Mouse (Mus musculus) liver, embryonic 11.5 days (tissue): ENCODE measurements at regions not wholly inside any gene's neighbourhood (a gene's known extent, or its start where the extent isn't known, plus 50 kb on each side); places are given as distances from the start of the nearest gene placed in this dataset.

Experiments used
- ATAC-seq: fragments of 200-750 bp; cut with Nextera tagmentation; replicated peaks from 2 replicates; pipeline ENCODE4 v1.8.0; 2017; ENCODE audit warnings: moderate number of reproducible peaks, mild to moderate bottlenecking, moderate TSS enrichment, moderate library complexity; ENCODE audit not compliant: low FRiP score
- DNase-seq: peaks from one replicate; pipeline ENCODE4 v3.0.0-alpha.2; 2017; ENCODE audit warnings: low spot score
- H3K27ac ChIP-seq: fragments of 300-500 bp; sonication (generic); 2 replicates; pipeline ENCODE4 v1.5.1; 2014; ENCODE audit warnings: mild to moderate bottlenecking, low read depth, low read length, control low read depth
- H3K27me3 ChIP-seq: fragments of 300-500 bp; sonication (generic); replicated peaks from 2 replicates; pipeline ENCODE4 v1.6.1; 2014; ENCODE audit warnings: low read length, mixed read lengths; ENCODE audit not compliant: control insufficient read depth, insufficient read depth
- H3K36me3 ChIP-seq: fragments of 300-500 bp; sonication (generic); 2 replicates; pipeline ENCODE4 v1.6.1; 2014; ENCODE audit warnings: mild to moderate bottlenecking, low read length, moderate library complexity, mixed read lengths; ENCODE audit not compliant: control insufficient read depth, insufficient read depth
- H3K4me1 ChIP-seq: fragments of 300-500 bp; sonication (generic); replicated peaks from 2 replicates; pipeline ENCODE4 v1.6.1; 2014; ENCODE audit warnings: low read length, mixed read lengths; ENCODE audit not compliant: control insufficient read depth, insufficient read depth
- H3K4me2 ChIP-seq: fragments of 300-500 bp; sonication (generic); 2 replicates; pipeline ENCODE4 v1.6.1; 2014; ENCODE audit warnings: mild to moderate bottlenecking, control low read depth, moderate library complexity
- H3K4me3 ChIP-seq: fragments of 300-500 bp; sonication (generic); 2 replicates; pipeline ENCODE4 v1.5.1; 2014; ENCODE audit warnings: low read depth, low read length, control low read depth
- H3K9ac ChIP-seq: fragments of 300-500 bp; sonication (generic); 2 replicates; pipeline ENCODE4 v1.6.1; 2014; ENCODE audit warnings: low read depth, low read length, control low read depth
- H3K9me3 ChIP-seq: fragments of 300-500 bp; sonication (generic); 2 replicates; pipeline ENCODE4 v1.6.1; 2016; ENCODE audit warnings: low read length, inconsistent platforms, mixed read lengths; ENCODE audit not compliant: control insufficient read depth
- WGBS: fragments of 180-500 bp; shearing (Covaris S2); extraction: QIAGEN DNeasy Blood & Tissue Kit; methylation state at CpG from one replicate; pipeline ENCODE4 v1.1.7; 2014; 5-methylcytosine and 5-hydroxymethylcytosine counted together

DNA sequence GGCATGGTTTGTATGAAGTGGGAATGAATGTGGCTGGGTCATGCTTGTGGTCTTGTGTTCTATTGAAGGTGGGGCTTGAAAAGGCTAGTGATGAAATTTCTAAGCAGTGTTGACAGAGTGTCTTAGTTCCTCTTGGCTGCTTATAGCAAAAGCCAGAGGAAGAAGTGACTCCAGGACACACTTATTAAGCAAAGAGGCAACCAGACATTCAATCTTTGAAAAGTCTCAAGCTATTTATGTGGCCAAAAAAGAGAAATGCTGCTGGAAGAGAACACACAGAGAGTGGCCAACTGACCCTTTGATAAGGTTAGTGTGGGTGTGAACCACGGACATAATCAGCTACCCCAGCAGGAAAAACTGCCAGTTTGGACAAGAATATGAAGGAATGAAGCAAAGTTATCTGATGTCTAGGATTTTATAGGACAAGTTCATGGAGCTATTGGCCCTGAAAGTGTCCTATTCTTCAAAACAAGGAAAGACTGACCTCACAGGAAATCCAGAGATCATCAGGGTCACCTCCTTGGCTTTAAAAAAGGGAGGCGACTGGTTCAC, 104.4 kb upstream of the Nxt1 start:
- whole genome bisulfite sequencing: 40% methylated on average over 2 of the region's 2 CpGs

DNA sequence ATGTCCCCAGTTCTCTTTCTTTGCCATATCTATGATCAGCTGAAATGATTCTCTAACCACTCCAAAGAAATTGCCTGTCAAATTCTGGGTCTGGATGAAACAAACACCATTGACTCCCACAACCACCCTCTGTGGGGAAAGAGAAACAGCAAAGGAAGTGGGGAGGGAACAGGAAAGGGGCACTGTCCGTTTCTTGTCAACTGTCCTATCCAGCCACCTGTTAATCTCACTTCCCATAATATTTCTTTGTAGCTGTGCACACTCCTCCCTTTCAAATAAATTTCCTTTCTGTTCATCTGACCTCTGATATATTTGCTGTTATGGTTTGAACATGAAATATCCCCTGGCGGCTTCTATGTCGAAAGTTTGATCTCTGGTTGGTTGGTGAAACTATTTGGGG, 109.0 kb upstream of the Nxt1 start:
- H3K27me3 ChIP-seq: no peaks in the 10 kb centered on the region
- H3K9ac ChIP-seq: no peak overlapping the region
- H3K4me1 ChIP-seq: no peaks in the 10 kb centered on the region
- 40% methylated on average over 3 of the region's 3 CpGs for WGBS
- no peak overlapping the region for H3K4me3 ChIP-seq
- no peak overlapping the region for H3K27ac ChIP-seq
- H3K9me3 ChIP-seq: no peaks in the 10 kb centered on the region
- no peak for ATAC-seq
- no peaks in the 10 kb centered on the region for H3K36me3 ChIP-seq
- no peak overlapping the region for H3K4me2 ChIP-seq
- no peak for DNase-seq

More for the DNA sequence above, 104.4 kb upstream of the Nxt1 start:
- DNase-seq: no peak
- no peaks in the 10 kb centered on the region for H3K4me1 ChIP-seq
- no peak overlapping the region for H3K27ac ChIP-seq
- H3K9ac ChIP-seq: no peak overlapping the region
- no peaks in the 10 kb centered on the region for H3K9me3 ChIP-seq
- no peak overlapping the region for H3K4me3 ChIP-seq
- H3K27me3 ChIP-seq: no peaks in the 10 kb centered on the region
- no peaks in the 10 kb centered on the region for H3K36me3 ChIP-seq
- no peak overlapping the region for H3K4me2 ChIP-seq
- no peak for ATAC-seq

DNA sequence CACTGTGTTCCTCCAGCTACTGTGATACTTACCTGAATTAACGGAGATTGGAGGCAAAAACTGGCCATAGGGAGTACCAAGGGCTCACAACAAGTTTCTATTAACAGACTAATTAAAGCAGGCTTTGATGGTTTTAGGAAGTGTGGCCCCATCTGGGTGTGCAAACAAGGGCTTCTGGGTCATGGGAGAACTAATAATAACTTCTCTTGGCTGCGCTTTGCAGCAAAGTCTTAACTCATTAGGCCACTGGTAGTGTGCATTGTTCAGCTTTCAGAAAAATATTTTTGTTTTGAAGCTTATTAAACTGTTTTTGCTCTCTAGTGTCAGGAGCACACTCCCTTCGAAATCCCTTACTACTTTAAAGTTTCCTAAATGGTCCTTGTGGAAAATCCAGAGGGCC, 110.4 kb upstream of the Nxt1 start:
- Histone ChIP-seq H3K36me3 (no peaks in the 10 kb centered on the region), H3K9ac (no peak overlapping the region), H3K9me3 (no peaks in the 10 kb centered on the region), H3K4me3 (no peak overlapping the region), H3K4me1 (no peaks in the 10 kb centered on the region), H3K27ac (no peak overlapping the region), H3K4me2 (no peak overlapping the region), H3K27me3 (no peaks in the 10 kb centered on the region)
- ATAC-seq (no peak), DNase-seq (no peak)
- WGBS: 72% methylated on average over 3 of the region's 3 CpGs

DNA sequence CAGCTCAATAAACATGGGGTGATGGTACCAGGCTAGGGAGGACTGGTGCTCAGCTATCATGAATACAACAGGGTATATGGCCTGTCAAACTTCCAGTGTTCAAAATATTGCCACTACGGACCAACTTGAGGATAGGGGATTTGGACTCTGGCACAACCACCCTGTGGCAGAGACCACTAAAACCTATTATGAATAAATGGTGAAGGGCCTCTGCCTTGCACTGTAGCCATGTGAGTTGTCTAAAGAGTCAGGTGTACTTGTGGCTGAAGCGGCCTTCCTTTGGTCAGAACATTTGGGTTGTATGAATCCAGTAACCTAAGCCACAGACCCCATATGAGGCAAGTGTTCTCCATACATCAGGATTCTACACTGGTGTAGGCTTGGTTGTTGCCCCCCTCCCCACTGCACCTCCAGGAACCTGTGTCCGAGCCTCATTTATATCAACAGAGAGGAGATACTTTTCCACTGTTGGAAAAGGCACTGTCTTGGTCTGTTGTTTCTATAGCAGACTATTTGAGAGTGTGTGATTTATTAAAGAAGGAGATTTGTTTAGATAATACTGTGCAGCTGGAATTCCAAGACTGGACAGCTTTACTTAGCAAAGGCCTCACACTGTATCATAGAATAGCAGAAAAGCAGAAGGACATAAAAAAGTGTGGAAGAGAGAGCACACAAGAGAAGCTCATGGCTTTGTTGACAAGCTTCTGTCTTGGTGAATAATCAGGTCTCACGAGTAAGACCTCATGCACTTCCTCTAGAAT, 112.2 kb upstream of the Nxt1 start:
- Histone ChIP-seq H3K4me1 (no peaks in the 10 kb centered on the region), H3K4me2 (no peak overlapping the region), H3K27me3 (no peaks in the 10 kb centered on the region), H3K4me3 (no peak overlapping the region), H3K9me3 (no peaks in the 10 kb centered on the region), H3K9ac (no peak overlapping the region), H3K27ac (no peak overlapping the region), H3K36me3 (no peaks in the 10 kb centered on the region)
- WGBS: 74% methylated on average over 4 of the region's 4 CpGs
- ATAC-seq: no peak
- no peak for DNase-seq

DNA sequence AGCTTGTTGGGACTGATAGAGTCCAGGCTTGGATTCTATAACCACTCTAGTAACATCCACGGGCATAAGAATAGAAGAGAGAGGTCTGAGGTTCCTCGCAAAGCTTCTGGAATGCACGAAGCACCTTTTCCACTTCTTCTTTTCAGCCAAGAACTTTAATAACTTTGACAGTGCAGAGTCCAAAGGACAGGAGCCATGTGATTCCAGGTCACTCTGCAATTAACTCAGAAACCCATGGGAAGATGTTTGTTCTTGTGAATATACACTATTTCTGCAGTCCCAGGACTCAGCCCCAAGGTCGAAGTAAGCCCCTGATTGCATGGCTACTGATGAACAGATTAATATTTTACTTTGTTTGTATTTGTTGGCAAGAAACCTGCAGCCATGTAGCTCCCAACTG, 113.0 kb upstream of the Nxt1 start:
- no peaks in the 10 kb centered on the region for H3K4me1 ChIP-seq

DNA sequence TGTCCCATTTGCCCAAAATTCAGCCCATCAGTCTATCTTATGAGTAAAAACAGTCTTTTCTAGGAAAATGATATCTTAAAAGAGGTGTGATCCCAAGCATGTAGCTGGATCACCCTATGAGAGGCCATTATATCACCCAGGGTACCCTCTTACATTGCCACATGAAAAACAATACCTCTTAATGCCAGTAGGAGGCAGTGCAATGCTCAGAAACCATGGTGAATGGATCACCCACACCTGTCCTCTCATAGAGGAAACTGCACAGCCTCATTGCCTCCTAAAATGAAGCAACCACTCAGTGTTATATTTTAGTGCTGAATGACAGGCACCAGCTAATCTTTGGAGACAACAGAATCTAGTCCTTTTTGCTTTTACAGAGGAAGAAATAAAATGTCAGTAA, 114.0 kb upstream of the Nxt1 start:
- no peaks in the 10 kb centered on the region for H3K4me1 ChIP-seq
- no peak overlapping the region for H3K27ac ChIP-seq
- no peaks in the 10 kb centered on the region for H3K27me3 ChIP-seq
- H3K9me3 ChIP-seq: no peaks in the 10 kb centered on the region
- no peak overlapping the region for H3K4me3 ChIP-seq
- no peak overlapping the region for H3K9ac ChIP-seq
- no peaks in the 10 kb centered on the region for H3K36me3 ChIP-seq
- no peak overlapping the region for H3K4me2 ChIP-seq
- DNase-seq (no peak), ATAC-seq (peak; percentile 45; the same call in 1 of the 2 replicates)

More for the DNA sequence above, 113.0 kb upstream of the Nxt1 start:
- Histone ChIP-seq H3K36me3 (no peaks in the 10 kb centered on the region), H3K4me2 (no peak overlapping the region), H3K27me3 (no peaks in the 10 kb centered on the region), H3K9ac (no peak overlapping the region), H3K9me3 (no peaks in the 10 kb centered on the region), H3K4me3 (no peak overlapping the region), H3K27ac (no peak overlapping the region)
- no peak for ATAC-seq
- 69% methylated on average over 4 of the region's 4 CpGs for WGBS
- no peak for DNase-seq

DNA sequence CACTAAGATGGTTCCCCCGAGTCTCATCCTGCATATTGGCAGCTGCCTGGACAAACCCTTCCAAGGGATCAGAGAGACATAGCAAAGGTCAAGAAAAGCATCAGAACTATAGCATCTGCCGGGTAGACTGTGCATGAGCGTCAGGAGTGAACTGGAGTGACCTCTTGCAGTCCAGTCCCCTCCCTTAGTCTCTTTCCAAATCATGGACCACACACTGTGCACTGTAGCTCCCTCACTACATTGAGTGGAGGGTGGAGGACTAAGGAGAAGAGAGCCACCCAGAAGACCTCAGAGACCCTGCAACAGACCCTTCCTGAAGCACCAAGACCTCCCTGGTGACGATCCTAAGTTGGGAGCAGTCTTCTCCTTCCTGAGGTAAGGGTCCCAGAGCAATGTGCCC, 107.8 kb upstream of the Cd93 start:
- Histone ChIP-seq H3K27ac (no peak overlapping the region), H3K9ac (no peak overlapping the region), H3K27me3 (no peaks in the 10 kb centered on the region), H3K36me3 (no peaks in the 10 kb centered on the region), H3K4me3 (no peak overlapping the region), H3K4me1 (no peaks in the 10 kb centered on the region), H3K4me2 (no peak overlapping the region), H3K9me3 (no peaks in the 10 kb centered on the region)
- ATAC-seq (no peak), DNase-seq (no peak)
- 73% methylated on average over 4 of the region's 4 CpGs for WGBS

DNA sequence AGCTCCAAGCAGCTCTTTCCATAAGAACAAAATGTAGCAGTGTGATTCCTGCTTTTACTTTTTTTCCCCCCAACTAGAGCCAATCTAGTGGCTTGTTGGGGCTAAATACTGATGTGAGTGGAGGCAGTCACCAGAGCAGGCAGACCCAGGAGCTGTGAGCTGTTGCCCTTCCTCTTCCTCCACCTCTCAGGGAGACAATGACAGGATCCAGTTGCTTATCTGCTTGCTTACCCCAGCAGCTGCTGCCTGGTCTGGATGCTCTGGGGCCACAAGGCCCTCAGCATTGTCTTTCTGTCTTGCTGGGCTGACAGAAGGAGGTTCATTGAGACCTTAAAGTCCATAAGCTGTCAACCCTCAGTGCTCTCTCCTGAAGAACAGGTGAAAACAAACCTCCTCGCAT, 106.3 kb upstream of the Cd93 start:
- H3K27ac ChIP-seq: no peak overlapping the region
- no peak overlapping the region for H3K4me2 ChIP-seq
- WGBS: 62% methylated on average over 1 of the region's 1 CpGs
- no peak overlapping the region for H3K4me3 ChIP-seq
- no peaks in the 10 kb centered on the region for H3K36me3 ChIP-seq
- H3K9me3 ChIP-seq: no peaks in the 10 kb centered on the region
- no peak for ATAC-seq
- DNase-seq: no peak
- H3K4me1 ChIP-seq: no peaks in the 10 kb centered on the region
- H3K9ac ChIP-seq: no peak overlapping the region
- H3K27me3 ChIP-seq: no peaks in the 10 kb centered on the region

DNA sequence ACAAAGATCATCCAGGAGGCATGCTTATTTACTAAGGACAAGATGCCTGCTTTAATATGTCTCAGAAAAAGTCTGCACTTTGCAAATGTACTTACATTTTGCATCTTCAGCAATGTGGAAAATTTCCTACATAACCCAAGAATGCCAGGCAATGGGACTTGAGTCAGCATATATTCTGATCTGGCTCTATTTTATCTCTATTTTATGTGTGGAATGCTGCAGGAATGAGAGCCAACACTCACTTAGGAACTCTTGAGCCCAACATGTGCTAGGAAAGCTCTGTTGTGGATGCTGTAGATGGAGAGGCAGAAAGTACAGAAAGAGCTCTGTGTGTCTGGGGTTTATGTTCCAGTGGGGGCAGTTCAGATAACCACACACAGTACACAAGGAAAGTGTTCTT, 99.0 kb upstream of the Cd93 start:
- Histone ChIP-seq H3K4me2 (no peak overlapping the region), H3K27me3 (no peaks in the 10 kb centered on the region), H3K4me1 (no peaks in the 10 kb centered on the region), H3K9me3 (no peaks in the 10 kb centered on the region), H3K9ac (no peak overlapping the region), H3K36me3 (no peaks in the 10 kb centered on the region), H3K4me3 (no peak overlapping the region), H3K27ac (no peak overlapping the region)
- DNase-seq (no peak), ATAC-seq (no peak)
